Mouse (Mus musculus) liver, postnatal 0 days (tissue): ENCODE measurements around the gene Dock9.

Experiments used
- CTCF ChIP-seq: sonication (generic); IDR thresholded peaks from 2 replicates; pipeline ENCODE4 v1.5.1; 2016; ENCODE audit warnings: antibody characterized with exemption, low read depth
- EP300 ChIP-seq: IDR thresholded peaks from 2 replicates; pipeline ENCODE4 v1.6.1; 2016; ENCODE audit warnings: antibody characterized with exemption, low read depth, mild to moderate bottlenecking

- TF ChIP-seq CTCF (no peak), EP300 (no peak)
Observed at GRCm38 (mm10) chr14:121516881-121517280, 280.8 kb downstream of the Dock9 start.
